Mouse (Mus musculus) heart, postnatal 0 days (tissue): ENCODE measurements around the gene Bud23. TPM values are rescaled to one million over a fixed set of nuclear protein-coding genes. Genes with fewer than 3 reads are reported as not detected.

Experiments
- ATAC-seq: fragments of 200-750 bp; cut with Nextera tagmentation; 2 replicates; pipeline ENCODE4 v1.8.0; 2017; ENCODE audit warnings: low read depth, moderate number of reproducible peaks, moderate library complexity; ENCODE audit not compliant: insufficient read depth
- DNase-seq: peaks from one replicate; pipeline ENCODE4 v3.0.0-alpha.2; 2016; ENCODE audit warnings: low spot score
- H3K27ac ChIP-seq: fragments of 300-500 bp; sonication (generic); 2 replicates; pipeline ENCODE4 v1.5.1; 2014; ENCODE audit warnings: low read depth, mild to moderate bottlenecking
- H3K27me3 ChIP-seq: fragments of 300-500 bp; sonication (generic); 2 replicates; pipeline ENCODE4 v1.6.1; 2014; ENCODE audit warnings: low read length, mixed read lengths; ENCODE audit not compliant: control insufficient read depth, insufficient read depth
- H3K36me3 ChIP-seq: fragments of 300-500 bp; sonication (generic); replicated peaks from 2 replicates; pipeline ENCODE4 v1.6.1; 2014; ENCODE audit warnings: low read length, mixed read lengths; ENCODE audit not compliant: control insufficient read depth, insufficient read depth
- H3K4me1 ChIP-seq: fragments of 300-500 bp; sonication (generic); 2 replicates; pipeline ENCODE4 v1.6.1; 2014; ENCODE audit warnings: antibody characterized with exemption; ENCODE audit not compliant: control insufficient read depth, insufficient read depth
- H3K4me2 ChIP-seq: fragments of 300-500 bp; sonication (generic); 2 replicates; pipeline ENCODE4 v1.6.1; 2014; ENCODE audit warnings: low read depth, mild to moderate bottlenecking, low read length, moderate library complexity
- H3K4me3 ChIP-seq: fragments of 300-500 bp; sonication (generic); 2 replicates; pipeline ENCODE4 v1.5.1; 2014; ENCODE audit warnings: low read depth, low read length
- H3K9ac ChIP-seq: fragments of 300-500 bp; sonication (generic); replicated peaks from 2 replicates; pipeline ENCODE4 v1.6.1; 2014; ENCODE audit warnings: low read depth, low read length, mixed read lengths
- H3K9me3 ChIP-seq: fragments of 300-500 bp; sonication (generic); replicated peaks from 2 replicates; pipeline ENCODE4 v1.6.1; 2016; ENCODE audit warnings: low read length; ENCODE audit not compliant: control insufficient read depth
- CTCF ChIP-seq: IDR thresholded peaks from 2 replicates; pipeline ENCODE4 v1.5.1; 2016; ENCODE audit warnings: antibody characterized with exemption, control low read depth, low read depth
- EP300 ChIP-seq: IDR thresholded peaks from 2 replicates; pipeline ENCODE4 v1.6.1; 2016; ENCODE audit warnings: antibody characterized with exemption, low read depth
- WGBS: fragments of 180-500 bp; shearing (Covaris S2); extraction: QIAGEN DNeasy Blood & Tissue Kit; methylation state at CpG from one replicate; pipeline ENCODE4 v1.1.7; 2014; 5-methylcytosine and 5-hydroxymethylcytosine counted together
- polyA plus RNA-seq: library from polyadenylated mRNA; unstranded; fragments of >200 nt; fragmentation: Nextera tagmentation; extraction: Ambion mirVana; gene quantifications from 2 replicates; pipeline ENCODE4 v1.2.1, GENCODE M21; 2015
- total RNA-seq: library from RNA; depleted of rRNA; stranded (reverse); fragments of >200 nt; gene quantifications from 2 replicates; pipeline ENCODE4 v1.2.3, GENCODE M21; 2014; ENCODE audit warnings: low replicate concordance

The Bud23 gene
- total and polyA plus RNA-seq, 2 experiments from 2014 or later = 38.2 to 49.6 TPM

GRCm38 (mm10) chr5:135029007-135029854, 35.5 kb downstream of the Bud23 start:
- no peaks in the 10 kb centered on the region for H3K36me3 ChIP-seq
- 38% methylated on average over 18 of the region's 18 CpGs for WGBS
- H3K4me1 ChIP-seq = peaks cover 22% of the 10 kb centered on the region
- no peak overlapping the region for H3K9ac ChIP-seq
- H3K4me2 ChIP-seq = peak overlapping the region; percentile 40
- no peaks in the 10 kb centered on the region for H3K27me3 ChIP-seq
- TF ChIP-seq EP300 (no peak), CTCF (no peak)
- no peak overlapping the region for H3K4me3 ChIP-seq
- H3K9me3 ChIP-seq = no peaks in the 10 kb centered on the region
- peak; percentile 38 for ATAC-seq
- DNase-seq = peak; percentile 50
- no peak overlapping the region; the same call in 1 of the 2 replicates for H3K27ac ChIP-seq

- H3K4me2 ChIP-seq = no peak overlapping the region
- H3K9ac ChIP-seq = no peak overlapping the region
- H3K36me3 ChIP-seq = no peaks in the 10 kb centered on the region
- WGBS = 41% methylated on average over 7 of the region's 7 CpGs
- no peaks in the 10 kb centered on the region for H3K9me3 ChIP-seq
- TF ChIP-seq EP300 = no peak
- no peak overlapping the region for H3K27ac ChIP-seq
- H3K27me3 ChIP-seq = no peaks in the 10 kb centered on the region
- ATAC-seq = no peak
- DNase-seq = no peak
- H3K4me1 ChIP-seq = peaks cover 43% of the 10 kb centered on the region
- no peak overlapping the region for H3K4me3 ChIP-seq
Measured at GRCm38 (mm10) chr5:135025899-135026298, 38.9 kb downstream of the Bud23 start.

- TF ChIP-seq EP300 (no peak), CTCF (no peak)
- ATAC-seq = no peak
- Histone ChIP-seq H3K27ac (no peak overlapping the region), H3K4me3 (peak overlapping the region; percentile 60), H3K27me3 (no peaks in the 10 kb centered on the region), H3K9ac (no peak overlapping the region), H3K9me3 (no peaks in the 10 kb centered on the region), H3K4me1 (peaks cover 43% of the 10 kb centered on the region), H3K36me3 (no peaks in the 10 kb centered on the region), H3K4me2 (peak overlapping the region; percentile 85)
- DNase-seq = peak; percentile 44
- 34% methylated on average over 11 of the region's 11 CpGs for WGBS
Measured at GRCm38 (mm10) chr5:135024665-135025224, 40.0 kb downstream of the Bud23 start.

- Histone ChIP-seq H3K36me3 (no peaks in the 10 kb centered on the region), H3K9ac (peak within 1 kb of the TSS; percentile 55), H3K4me1 (peaks cover 34% of the 10 kb centered on the region), H3K27me3 (no peaks in the 10 kb centered on the region), H3K9me3 (no peaks in the 10 kb centered on the region), H3K4me3 (peak within 1 kb of the TSS; percentile 60), H3K27ac (peak within 1 kb of the TSS; percentile 18; the same call in 1 of the 2 replicates), H3K4me2 (peak within 1 kb of the TSS; percentile 85)
- DNase-seq (peak; percentile 79), ATAC-seq (peak; percentile 78)
- TF ChIP-seq CTCF (no peak), EP300 (no peak)
- under 1% methylated on average over 61 of the region's 61 CpGs for WGBS
Measured at GRCm38 (mm10) chr5:135023344-135024173, 41.2 kb downstream of the Bud23 start, which contains the start of gene Stx1a. TSS of gene Stx1a (plus strand) at chr5:135023482.

- Histone ChIP-seq H3K9me3 (no peaks in the 10 kb centered on the region), H3K9ac (no peak overlapping the region), H3K4me3 (no peak overlapping the region), H3K27me3 (no peaks in the 10 kb centered on the region), H3K4me1 (peaks cover 31% of the 10 kb centered on the region), H3K27ac (peak overlapping the region; percentile 70), H3K4me2 (no peak overlapping the region), H3K36me3 (no peaks in the 10 kb centered on the region)
- ATAC-seq = peak; percentile 86
- peak; percentile 88 for DNase-seq
- 12% methylated on average over 6 of the region's 6 CpGs for WGBS
- TF ChIP-seq EP300 = peak; percentile 80
- no peak for TF ChIP-seq CTCF
Measured at GRCm38 (mm10) chr5:135021814-135022213, 42.9 kb downstream of the Bud23 start.
